Mouse (Mus musculus): ENCODE data around the gene Itgb2. TPM values are rescaled to one million over a fixed set of nuclear protein-coding genes. Genes with fewer than 3 reads are reported as not detected.

Itgb2 gene
- polyA plus RNA-seq, 1 experiment, result 401 TPM

DNA sequence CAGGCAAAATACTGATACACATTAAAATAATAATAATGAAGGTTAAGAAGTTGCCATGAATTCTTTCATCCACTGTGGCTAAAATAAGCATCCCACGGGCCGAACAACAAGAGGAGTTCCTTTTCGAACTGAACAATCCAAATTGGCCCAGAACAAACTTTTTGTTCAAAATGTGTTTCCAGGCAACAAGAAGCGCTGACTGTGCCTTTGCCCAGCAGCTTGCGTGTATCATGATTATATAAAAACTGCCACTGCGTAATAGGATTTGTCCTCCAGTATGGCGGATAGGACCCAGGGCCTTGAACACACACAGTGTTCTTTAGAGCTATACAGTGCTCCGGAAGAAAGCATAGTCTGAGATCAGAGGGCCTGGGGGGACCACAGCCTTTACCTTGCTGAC, 78.5 kb downstream of the Itgb2 start:
- TF ChIP-seq CTCF (IDR thresholded peaks at IDR 0.05; ENCODE audit: low read depth, low read length), result no peak
- TF ChIP-seq POLR2A (IDR thresholded peaks at IDR 0.05; ENCODE audit: borderline replicate concordance, low read depth, low read length), result no peak
- no peak overlapping the region for H3K27ac ChIP-seq (ENCODE audit: insufficient read depth, low read depth, low read length)
- peaks cover 22% of the 10 kb centered on the region for H3K4me1 ChIP-seq (ENCODE audit: control insufficient read depth, insufficient read depth, low read length)
- no peak overlapping the region for H3K4me3 ChIP-seq (ENCODE audit: insufficient read depth, low read length)

- Histone ChIP-seq H3K27ac (ENCODE audit: insufficient read depth, low read depth, low read length) (0 out of 2 replicates have a peak overlapping the region, but pooled peaks have one; percentile 8), H3K4me1 (ENCODE audit: control insufficient read depth, insufficient read depth, low read length) (peaks cover 32% of the 10 kb centered on the region), H3K4me3 (ENCODE audit: insufficient read depth, low read length) (no peak overlapping the region)
- TF ChIP-seq CTCF (IDR thresholded peaks at IDR 0.05; ENCODE audit: low read depth, low read length), result no peak
- TF ChIP-seq POLR2A (IDR thresholded peaks at IDR 0.05; ENCODE audit: borderline replicate concordance, low read depth, low read length), result no peak
Measured at GRCm38 (mm10) chr10:77610221-77610961, 80.3 kb downstream of the Itgb2 start.

DNA sequence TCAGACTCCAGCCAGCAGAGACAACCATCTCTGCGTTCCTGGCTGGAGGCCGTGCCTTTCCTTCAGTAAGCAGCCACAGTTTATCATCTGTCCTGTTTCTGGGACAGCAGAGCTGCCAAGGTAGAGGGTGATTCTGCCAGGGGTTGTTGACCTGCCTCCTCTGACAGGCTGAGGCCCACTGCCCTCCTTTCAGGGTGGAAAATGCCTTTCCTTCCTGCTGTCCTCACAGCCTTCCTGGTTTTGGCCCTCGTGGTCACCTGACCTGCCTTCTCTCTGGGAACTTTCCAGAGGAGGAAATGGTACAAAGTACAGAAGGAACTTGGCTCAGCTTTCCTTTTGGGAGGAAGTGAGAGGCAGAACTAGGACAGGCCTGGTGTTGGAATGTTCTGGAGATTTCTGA, 83.4 kb downstream of the Itgb2 start:
- TF ChIP-seq POLR2A (IDR thresholded peaks at IDR 0.05; ENCODE audit: borderline replicate concordance, low read depth, low read length) (no peak), CTCF (IDR thresholded peaks at IDR 0.05; ENCODE audit: low read depth, low read length) (no peak)
- Histone ChIP-seq H3K4me3 (ENCODE audit: insufficient read depth, low read length) (no peak overlapping the region), H3K4me1 (ENCODE audit: control insufficient read depth, insufficient read depth, low read length) (peaks cover 25% of the 10 kb centered on the region), H3K27ac (ENCODE audit: insufficient read depth, low read depth, low read length) (peak overlapping the region; percentile 83)

Other genes with a start within 250 kb of the Itgb2 start
- gene Adarb1, start 112.0 kb upstream of the Itgb2 start, polyA plus RNA-seq (2012; ENCODE audit: insufficient read depth, insufficient read length, missing spikeins), result 0.77 and 0.84 TPM in 2 replicates
- 18.8 and 22.8 TPM in 2 replicates for gene Fam207a, start 14.5 kb upstream of the Itgb2 start, polyA plus RNA-seq (2012; ENCODE audit: insufficient read depth, insufficient read length, missing spikeins)
- gene Pttg1ip, start 51.5 kb downstream of the Itgb2 start, polyA plus RNA-seq (2012; ENCODE audit: insufficient read depth, insufficient read length, missing spikeins), result 98.5 and 102 TPM in 2 replicates
- gene Sumo3, start 75.8 kb downstream of the Itgb2 start, polyA plus RNA-seq (2012; ENCODE audit: insufficient read depth, insufficient read length, missing spikeins), result 165 and 203 TPM in 2 replicates
- 40.9 and 41.8 TPM in 2 replicates for gene Gm49325, start 75.9 kb downstream of the Itgb2 start, polyA plus RNA-seq (2012; ENCODE audit: insufficient read depth, insufficient read length, missing spikeins)
- 57.9 and 61.2 TPM in 2 replicates for gene Ube2g2, start 92.0 kb downstream of the Itgb2 start, polyA plus RNA-seq (2012; ENCODE audit: insufficient read depth, insufficient read length, missing spikeins)
- gene Tspear, start 156.3 kb downstream of the Itgb2 start, polyA plus RNA-seq (2012; ENCODE audit: insufficient read depth, insufficient read length, missing spikeins), result not detected in 2 replicates
- gene Gm19402, start 160.5 kb downstream of the Itgb2 start, polyA plus RNA-seq (2012; ENCODE audit: insufficient read depth, insufficient read length, missing spikeins), result not detected in 2 replicates
- gene Gm9508, start 167.0 kb downstream of the Itgb2 start, polyA plus RNA-seq (2012; ENCODE audit: insufficient read depth, insufficient read length, missing spikeins), result not detected in 2 replicates
- gene Gm10272, start 176.4 kb downstream of the Itgb2 start, polyA plus RNA-seq (2012; ENCODE audit: insufficient read depth, insufficient read length, missing spikeins), result not detected in 2 replicates
- not detected in 2 replicates for gene Gm10024, start 181.2 kb downstream of the Itgb2 start, polyA plus RNA-seq (2012; ENCODE audit: insufficient read depth, insufficient read length, missing spikeins)
- not detected in 2 replicates for gene Gm10142, start 185.6 kb downstream of the Itgb2 start, polyA plus RNA-seq (2012; ENCODE audit: insufficient read depth, insufficient read length, missing spikeins)
- not detected in 2 replicates for gene Krtap12-1, start 190.3 kb downstream of the Itgb2 start, polyA plus RNA-seq (2012; ENCODE audit: insufficient read depth, insufficient read length, missing spikeins)
- not detected in 2 replicates for gene Gm10100, start 196.2 kb downstream of the Itgb2 start, polyA plus RNA-seq (2012; ENCODE audit: insufficient read depth, insufficient read length, missing spikeins)
- not detected in 2 replicates for gene Gm18596, start 212.4 kb downstream of the Itgb2 start, polyA plus RNA-seq (2012; ENCODE audit: insufficient read depth, insufficient read length, missing spikeins)
- gene Gm9736, start 221.1 kb downstream of the Itgb2 start, polyA plus RNA-seq (2012; ENCODE audit: insufficient read depth, insufficient read length, missing spikeins), result not detected in 2 replicates
- not detected in 2 replicates for gene Gm3233, start 229.4 kb downstream of the Itgb2 start, polyA plus RNA-seq (2012; ENCODE audit: insufficient read depth, insufficient read length, missing spikeins)
- gene Gm3238, start 241.1 kb downstream of the Itgb2 start, polyA plus RNA-seq (2012; ENCODE audit: insufficient read depth, insufficient read length, missing spikeins), result not detected in 2 replicates
- not detected in 2 replicates for gene Gm7138, start 246.7 kb downstream of the Itgb2 start, polyA plus RNA-seq (2012; ENCODE audit: insufficient read depth, insufficient read length, missing spikeins)

Data from bone marrow macrophage, adult 2 months (primary cell).